Mouse (Mus musculus): ENCODE measurements around the gene Clic3.

Clic3 gene

DNA sequence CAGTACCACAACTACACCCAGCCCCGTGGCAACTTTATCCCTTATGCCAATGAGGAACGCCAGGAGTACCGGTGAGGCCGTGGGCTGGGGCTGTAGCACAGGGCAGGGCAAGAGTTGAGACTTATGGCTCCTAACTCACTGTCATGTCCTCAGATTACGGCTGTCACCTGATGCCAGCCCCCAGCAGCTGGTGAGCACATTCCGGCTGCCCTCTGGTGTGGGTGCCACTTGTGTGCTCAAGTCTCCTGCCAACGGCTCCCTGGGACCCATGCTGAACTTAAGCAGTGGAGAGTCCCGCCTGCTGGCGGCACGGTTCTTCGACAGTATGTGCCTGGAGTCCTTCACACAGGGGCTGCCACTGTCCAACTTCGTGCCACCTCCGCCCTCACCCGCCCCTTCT, 14.0 kb upstream of the Clic3 start:
- DNase-seq (ENCODE audit: low read depth, low spot score): no peak

GRCm38 (mm10) chr2:25450853-25451647, 5.6 kb upstream of the Clic3 start:
- no peak for DNase-seq (ENCODE audit: low read depth, low spot score)

- DNase-seq (ENCODE audit: low read depth, low spot score): no peak
These were observed 3.7 kb upstream of the Clic3 start for GRCm38 (mm10) chr2:25452951-25453350.

DNA sequence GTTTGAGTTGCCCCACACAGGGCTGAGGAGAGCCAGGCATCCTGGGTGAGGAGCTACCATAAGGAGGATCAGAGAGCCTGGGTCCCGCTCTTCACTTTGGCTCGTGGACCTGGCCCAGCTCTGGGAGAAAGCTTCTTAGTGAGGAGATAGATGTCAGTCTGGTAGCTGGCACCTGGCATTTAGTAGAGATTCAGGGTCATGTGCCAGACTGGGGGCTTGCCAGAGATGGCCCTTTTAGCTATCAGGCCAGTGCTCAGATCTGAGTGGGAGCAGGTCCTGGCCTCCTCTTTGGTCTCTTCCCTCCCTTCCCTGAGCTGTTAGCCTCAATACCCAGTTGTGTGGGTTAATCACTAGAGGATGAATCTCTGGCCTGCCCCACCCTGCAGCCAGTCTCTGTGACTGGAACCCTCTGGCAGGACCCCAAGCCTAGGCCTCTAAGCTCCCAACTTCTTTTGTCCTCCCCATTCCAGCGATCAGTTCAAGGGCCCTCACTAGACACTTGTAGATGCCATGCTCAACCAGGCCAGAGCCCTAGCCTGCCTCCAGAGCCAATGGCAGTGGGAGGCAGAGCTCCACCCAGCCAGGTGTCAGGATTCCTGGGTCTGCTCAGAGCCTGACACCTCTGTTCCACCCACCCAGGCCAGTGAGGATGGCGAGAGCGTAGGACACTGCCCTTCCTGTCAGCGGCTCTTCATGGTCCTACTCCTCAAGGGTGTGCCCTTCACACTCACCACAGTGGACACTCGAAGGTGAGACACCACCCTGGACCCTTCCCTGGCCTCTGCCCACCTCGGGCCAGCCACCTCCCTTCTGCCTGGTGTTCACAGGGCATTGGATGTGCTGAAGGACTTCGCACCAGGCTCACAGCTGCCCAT, 621 bp downstream of the Clic3 start:
- peak; percentile 63 for DNase-seq (ENCODE audit: low read depth, low spot score)

DNA sequence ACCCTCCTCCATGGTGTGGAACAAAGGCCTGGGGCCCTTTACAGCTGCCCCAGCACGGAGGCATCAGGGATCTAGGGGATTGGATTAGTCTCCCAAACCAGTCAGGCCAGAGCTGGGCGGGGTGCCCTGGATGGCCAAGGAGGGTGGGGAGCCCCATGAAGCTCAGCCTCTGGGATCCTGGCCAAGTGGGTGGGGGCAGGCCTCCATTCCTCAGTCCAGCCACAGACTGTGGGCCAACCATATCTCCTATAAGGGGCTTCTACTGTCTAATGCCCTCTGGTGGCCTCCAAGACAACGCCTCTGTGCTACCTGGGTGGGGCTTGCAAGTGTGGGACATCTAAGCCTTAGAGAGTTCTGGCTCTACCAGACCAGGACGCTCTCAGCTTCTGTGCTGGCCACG, 2.3 kb downstream of the Clic3 start:
- peak; percentile 66 for DNase-seq (ENCODE audit: low read depth, low spot score)

DNA sequence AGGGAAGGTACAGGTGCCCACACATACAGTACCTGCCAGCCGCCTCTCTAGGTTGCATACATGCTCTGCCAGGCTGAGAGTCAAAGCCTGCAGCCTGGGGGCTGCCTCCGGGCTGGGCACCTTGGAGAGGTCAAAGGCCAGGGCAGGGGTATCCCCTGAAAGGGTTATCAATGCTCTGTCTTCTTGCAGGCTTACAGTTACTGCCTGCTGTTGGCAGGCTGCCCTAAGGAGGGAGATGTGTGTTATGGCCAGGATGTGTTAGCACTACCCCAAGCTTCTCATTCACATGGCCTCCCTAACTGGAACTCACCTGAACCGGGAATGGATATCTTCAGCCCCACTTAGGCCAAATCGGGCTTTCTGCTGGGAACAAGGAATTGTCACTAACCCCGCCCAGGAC, 3.5 kb downstream of the Clic3 start:
- DNase-seq (ENCODE audit: low read depth, low spot score): no peak

- peak; percentile 99 for DNase-seq (ENCODE audit: low read depth, low spot score)
These were observed 4.1 kb downstream of the Clic3 start, which contains the start of gene Paxx for GRCm38 (mm10) chr2:25460551-25461309. Gene Paxx, minus strand, starts transcription at chr2:25461094.

DNA sequence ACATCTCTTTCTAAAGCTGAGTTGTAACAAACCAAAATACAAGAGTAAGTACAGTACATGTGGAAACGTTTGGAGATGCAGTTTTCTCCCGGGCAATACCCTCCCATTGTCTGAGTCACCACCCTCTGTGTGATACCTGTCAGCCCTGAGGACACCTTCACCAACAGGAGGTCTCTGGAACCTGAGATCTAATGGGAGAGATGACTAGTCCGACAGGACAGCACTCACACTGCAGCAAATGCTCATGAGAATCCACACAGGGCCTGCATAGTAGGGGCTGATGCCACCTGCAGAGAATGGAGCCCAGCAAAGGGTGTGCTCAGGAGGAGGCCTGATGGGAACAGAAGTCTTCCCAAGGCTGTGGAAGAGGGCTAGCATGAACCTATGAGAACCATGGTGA, 4.8 kb downstream of the Clic3 start:
- no peak for DNase-seq (ENCODE audit: low read depth, low spot score)

DNA sequence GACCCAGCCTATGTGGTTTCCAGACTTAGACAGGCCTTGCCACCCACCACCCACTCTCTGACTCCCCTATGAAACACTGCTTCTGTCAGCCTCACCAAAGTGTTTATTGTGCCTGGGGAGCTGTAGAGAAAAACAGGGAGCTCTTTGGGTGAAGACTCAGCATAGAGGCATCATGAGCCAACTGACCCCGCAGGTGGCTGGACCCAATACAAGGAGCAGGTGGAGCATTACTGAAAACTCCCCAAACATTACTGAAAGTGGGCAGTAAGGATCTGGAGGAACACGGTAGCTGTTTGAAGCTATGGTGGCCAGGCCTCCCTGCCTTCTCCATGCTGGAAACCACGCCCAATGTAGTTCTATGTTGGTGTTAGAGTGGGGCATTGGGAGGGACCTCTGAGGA, 7.0 kb downstream of the Clic3 start:
- DNase-seq (ENCODE audit: low read depth, low spot score): peak; percentile 64

- no peak for DNase-seq (ENCODE audit: low read depth, low spot score)
These were observed 8.6 kb downstream of the Clic3 start for GRCm38 (mm10) chr2:25465256-25465655.

DNA sequence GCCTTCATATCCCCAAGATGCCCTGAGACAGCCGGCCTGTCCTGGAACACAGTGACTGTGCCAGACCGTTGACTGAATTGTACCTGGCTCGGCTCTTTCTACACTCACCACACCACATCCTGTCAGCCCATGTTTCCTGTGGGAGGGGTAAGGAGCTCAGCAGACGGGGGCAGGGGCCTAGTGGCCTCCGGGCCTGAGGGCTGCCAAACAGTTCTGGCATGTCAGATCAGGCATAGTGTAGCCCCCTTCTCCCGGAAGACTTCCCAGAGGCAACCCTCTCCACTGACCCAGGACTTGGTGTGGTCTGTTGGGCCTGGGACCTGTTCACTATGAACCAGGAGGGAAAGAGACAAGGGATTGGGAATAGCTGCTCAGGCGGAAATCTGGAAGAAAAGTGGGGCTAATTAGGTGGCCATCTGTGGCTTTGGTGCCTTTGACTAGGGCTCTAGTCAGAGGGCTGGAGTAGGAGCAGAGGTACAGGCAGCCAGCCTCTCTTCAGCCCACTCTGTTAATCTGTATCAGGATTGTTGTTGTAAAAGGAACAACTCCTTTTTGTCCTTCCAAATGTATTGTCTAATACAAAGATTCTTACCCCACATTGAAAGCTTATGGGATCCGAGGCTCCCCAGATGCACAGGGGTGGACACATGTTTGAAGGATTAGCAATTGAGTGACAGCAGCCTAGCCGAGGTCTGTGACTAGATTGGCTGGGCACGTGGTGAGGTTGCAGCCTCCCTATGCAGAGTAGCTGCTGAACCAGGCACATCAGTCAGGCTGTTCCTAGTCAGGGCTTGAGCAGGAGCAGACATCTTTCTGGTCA, 9.4 kb downstream of the Clic3 start:
- DNase-seq (ENCODE audit: low read depth, low spot score): peak; percentile 80

DNA sequence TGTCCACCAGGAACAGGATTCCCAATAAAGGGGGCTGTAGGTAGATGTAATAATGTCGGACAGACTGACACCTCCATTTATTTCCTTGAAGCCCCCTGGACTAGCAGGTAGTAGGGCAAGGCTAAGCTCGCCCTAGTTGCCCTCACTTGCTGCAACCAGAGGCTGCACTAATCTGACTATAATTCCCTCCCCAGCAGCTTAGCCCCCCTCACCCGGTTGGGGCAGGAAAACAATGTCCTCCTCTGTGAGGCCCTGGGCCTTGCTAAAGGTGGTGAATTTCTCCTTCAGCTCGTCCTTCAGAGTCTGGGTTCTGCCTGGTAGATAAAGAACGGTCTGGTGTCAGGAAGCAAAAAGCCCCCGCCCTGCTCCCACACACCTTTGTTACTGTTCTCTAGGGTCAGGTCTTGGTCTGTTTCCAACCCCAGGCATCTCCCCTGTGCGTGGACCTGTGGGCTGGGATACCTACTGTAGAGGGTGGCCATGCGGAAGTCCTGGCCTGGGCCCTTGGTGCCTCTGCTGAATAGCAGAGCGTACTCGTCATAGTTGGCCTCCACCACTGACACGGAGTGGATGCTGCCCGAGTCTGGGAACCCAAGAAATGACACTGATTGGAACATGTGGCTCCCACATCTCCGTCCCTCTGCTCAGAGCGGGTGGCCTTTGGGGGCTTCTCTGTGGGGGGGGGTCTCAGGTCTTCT, 11.1 kb downstream of the Clic3 start:
- DNase-seq (ENCODE audit: low read depth, low spot score): no peak

DNA sequence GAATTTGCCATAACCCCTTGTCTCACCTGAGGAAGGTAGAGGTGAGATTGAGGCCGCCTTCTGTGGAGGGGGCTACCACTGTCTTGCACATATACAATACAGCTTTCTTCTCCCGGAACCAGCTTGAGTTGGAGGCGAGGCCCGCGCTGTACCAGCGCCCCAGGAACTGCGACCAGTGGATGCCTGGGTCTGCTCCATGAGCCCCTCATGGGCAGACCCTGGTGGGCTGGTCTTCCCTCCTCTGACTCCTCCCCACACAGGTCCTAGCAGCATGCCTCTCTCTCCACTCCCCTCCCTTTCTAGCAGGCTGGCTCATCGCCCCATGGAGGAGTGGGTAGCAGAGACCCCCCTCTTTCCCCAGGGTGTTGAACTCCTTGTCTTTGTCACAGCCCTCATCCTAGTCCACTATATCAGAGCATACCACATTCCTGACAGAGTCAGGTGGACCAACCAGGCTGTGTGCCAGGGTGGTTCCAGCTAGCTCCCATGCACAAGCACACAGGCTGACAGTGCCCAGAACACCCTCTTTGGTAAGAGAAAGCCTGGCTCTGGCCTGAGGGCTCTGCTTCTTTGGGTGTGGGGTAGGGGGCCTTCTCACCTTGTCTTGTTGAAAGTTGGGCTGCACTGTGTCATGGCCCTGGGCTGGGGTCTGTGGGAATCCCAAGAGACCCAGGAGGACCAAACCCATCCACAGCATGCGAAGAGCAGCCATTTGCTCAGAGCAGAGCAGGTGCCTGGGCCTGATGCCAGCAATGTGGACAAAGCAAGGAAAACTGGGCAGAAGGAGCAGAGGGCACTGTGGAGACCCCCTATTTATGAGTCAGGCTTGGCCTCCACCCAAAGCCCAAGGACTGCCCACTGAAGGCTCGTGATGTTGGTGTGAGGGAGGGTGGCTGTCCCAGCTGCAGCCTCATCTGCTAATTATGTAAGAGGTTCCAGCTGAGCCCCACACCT, 12.6 kb downstream of the Clic3 start:
- DNase-seq (ENCODE audit: low read depth, low spot score): peak; percentile 92

DNA sequence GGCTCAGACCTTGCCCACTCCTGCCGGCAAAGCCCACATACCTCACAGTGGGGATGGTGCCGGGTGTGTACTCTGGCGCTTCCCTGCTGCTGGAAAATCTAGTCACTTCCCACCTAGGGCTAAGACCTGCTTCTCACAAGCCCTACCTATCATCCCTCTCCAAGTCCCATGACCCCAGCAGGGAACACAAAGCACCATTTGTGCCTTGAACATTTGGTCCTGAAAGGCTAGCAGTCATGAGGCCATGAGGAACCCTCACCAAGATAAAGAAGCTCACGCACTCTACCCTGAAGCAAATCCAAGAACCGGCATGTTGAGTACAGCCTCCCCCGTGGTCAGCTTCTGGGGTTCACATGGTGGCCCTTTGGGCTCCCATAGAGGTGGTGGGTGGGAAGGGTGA, 13.3 kb downstream of the Clic3 start, which contains the start of gene Ptgds:
Gene Ptgds, minus strand, starts transcription at position 78 of the 400 bp plus-strand sequence.
- peak; percentile 66 for DNase-seq (ENCODE audit: low read depth, low spot score)

DNA sequence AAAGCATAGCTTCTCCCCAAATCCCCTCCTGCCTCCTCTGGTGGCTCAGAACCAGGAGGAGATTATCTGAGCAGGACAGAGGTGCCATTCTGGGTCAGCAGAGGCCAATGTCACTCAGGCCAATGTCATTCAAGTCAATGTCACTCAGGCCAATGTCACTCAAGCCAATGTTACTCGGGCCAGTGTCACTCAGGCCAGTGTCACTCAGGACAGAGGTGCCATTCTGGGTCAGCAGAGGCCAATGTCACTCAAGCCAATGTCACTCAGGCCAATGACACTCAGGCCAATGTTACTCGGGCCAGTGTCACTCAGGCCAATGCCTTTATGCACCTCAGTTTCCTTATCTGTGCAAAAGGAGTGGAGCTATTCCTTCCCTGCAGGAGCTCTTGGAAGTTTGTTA, 15.9 kb downstream of the Clic3 start:
- DNase-seq (ENCODE audit: low read depth, low spot score): no peak

- no peak for DNase-seq (ENCODE audit: low read depth, low spot score)
These were observed 20.9 kb downstream of the Clic3 start for GRCm38 (mm10) chr2:25477541-25477940.

DNA sequence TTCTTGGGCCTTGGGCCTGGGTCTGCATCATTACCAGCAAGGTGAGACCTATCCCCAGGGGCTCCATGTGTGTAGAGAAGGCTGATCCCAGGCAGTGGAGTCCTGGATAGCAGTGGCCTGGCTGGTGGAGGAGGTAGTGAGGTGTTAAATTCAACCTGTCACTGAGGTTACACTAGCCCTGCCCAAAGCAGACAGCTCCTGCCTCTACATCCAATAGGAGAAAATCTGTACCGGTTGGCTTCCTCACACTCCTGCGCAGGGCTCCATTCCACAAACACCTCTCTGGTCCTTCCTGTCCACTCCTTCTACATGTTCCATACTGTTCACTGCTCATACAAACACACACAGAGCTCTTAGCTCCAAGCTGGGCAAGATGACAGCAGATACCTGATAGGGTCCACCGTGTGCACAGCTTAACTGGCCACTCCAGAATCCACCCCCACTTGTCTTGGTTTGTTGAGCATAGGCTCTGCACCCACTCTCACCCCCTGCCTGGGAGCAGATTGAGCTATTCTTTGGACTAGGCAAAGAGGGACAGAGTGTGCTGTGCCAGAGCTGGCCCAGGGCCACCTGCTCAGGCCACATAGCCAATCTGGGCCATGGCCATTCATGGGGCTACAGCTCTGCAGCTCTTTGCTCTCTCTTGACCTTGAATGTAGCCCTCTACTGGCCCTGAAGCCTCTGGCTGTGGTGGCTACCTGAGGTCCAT, 21.5 kb downstream of the Clic3 start:
- peak; percentile 98 for DNase-seq (ENCODE audit: low read depth, low spot score)

DNA sequence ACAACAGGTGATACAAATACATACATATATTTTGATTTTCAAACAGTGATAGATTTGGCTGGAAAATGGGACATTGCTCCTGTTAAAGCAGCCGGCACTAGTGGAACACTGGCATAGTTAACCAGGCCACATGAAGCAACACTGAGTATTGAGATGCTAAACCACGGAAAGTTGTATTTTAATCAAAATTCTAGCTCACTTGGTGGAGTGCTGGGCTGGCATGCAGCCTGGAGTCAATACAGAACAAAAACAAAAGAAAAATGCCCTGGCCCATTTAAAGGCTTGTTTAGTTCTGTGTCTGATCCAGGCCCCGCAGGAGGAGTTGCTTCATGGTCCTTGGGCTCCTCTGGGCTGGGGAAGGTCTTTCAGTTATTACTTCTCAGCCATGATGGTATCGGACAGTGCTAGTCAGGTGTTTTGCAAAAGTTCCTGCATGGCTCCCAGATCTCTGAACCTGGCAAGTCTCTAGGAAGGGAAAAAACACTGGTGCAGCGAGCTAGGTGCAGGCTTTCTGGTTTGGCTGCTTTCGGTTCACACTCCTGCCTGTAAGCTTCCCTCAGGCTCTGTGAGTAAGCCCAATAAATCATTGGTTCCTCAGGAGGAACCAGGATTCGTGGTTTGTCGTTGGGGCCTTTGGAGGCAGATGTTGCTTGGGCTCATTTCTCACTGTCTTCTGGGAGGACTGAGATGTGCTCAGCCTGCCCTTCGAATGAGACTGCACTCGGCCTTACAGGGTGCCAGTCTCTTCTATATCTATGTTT, 23.1 kb downstream of the Clic3 start:
- DNase-seq (ENCODE audit: low read depth, low spot score): no peak

Data from brain, adult 2 months (tissue).